Mouse (Mus musculus): ENCODE data around the gene Dguok. TPM values are rescaled to one million over a fixed set of nuclear protein-coding genes. Genes with fewer than 3 reads are reported as not detected.

Gene Dguok
- polyA plus RNA-seq, 1 experiment from 2014 or later: 48.2 TPM

GRCm38 (mm10) chr6:83478628-83479027 is 28.1 kb downstream of the Dguok start:
- 94% methylated on average over 7 of the region's 7 CpGs for whole genome bisulfite sequencing
- no peak overlapping the region for H3K9ac ChIP-seq
- H3K4me3 ChIP-seq: no peak overlapping the region
- no peak overlapping the region for H3K4me2 ChIP-seq
- peaks cover 4% of the 10 kb centered on the region for H3K4me1 ChIP-seq (replicated peaks)
- H3K9me3 ChIP-seq (replicated peaks): no peaks in the 10 kb centered on the region
- ATAC-seq (replicated peaks; ENCODE audit: insufficient number of reproducible peaks, insufficient read depth, low FRiP score, low read depth): no peak
- H3K27me3 ChIP-seq: no peaks in the 10 kb centered on the region
- peaks cover 27% of the 10 kb centered on the region for H3K36me3 ChIP-seq
- no peak overlapping the region for H3K27ac ChIP-seq

GRCm38 (mm10) chr6:83478217-83478616 is 28.6 kb downstream of the Dguok start:
- no peak overlapping the region for H3K9ac ChIP-seq
- 62% methylated on average over 4 of the region's 4 CpGs for WGBS
- no peak overlapping the region for H3K4me3 ChIP-seq
- peaks cover 27% of the 10 kb centered on the region for H3K36me3 ChIP-seq
- no peak overlapping the region for H3K27ac ChIP-seq
- H3K4me1 ChIP-seq (replicated peaks): peaks cover 4% of the 10 kb centered on the region
- H3K27me3 ChIP-seq: no peaks in the 10 kb centered on the region
- ATAC-seq (replicated peaks; ENCODE audit: insufficient number of reproducible peaks, insufficient read depth, low FRiP score, low read depth): no peak
- H3K9me3 ChIP-seq (replicated peaks): no peaks in the 10 kb centered on the region
- H3K4me2 ChIP-seq: no peak overlapping the region

- H3K36me3 ChIP-seq: peaks cover 16% of the 10 kb centered on the region
- no peak overlapping the region for H3K4me3 ChIP-seq
- H3K27ac ChIP-seq: no peak overlapping the region
- H3K27me3 ChIP-seq: no peaks in the 10 kb centered on the region
- WGBS: 65% methylated on average over 7 of the region's 7 CpGs
- no peak overlapping the region for H3K9ac ChIP-seq
- H3K4me2 ChIP-seq: no peak overlapping the region
- H3K9me3 ChIP-seq (replicated peaks): no peaks in the 10 kb centered on the region
- H3K4me1 ChIP-seq (replicated peaks): peaks cover 4% of the 10 kb centered on the region
- ATAC-seq (replicated peaks; ENCODE audit: insufficient number of reproducible peaks, insufficient read depth, low FRiP score, low read depth): no peak
Observed at GRCm38 (mm10) chr6:83475431-83475830, 31.3 kb downstream of the Dguok start.

- Histone ChIP-seq H3K9ac (no peak overlapping the region), H3K4me1 (replicated peaks) (peaks cover 4% of the 10 kb centered on the region), H3K27ac (no peak overlapping the region), H3K36me3 (no peaks in the 10 kb centered on the region), H3K9me3 (replicated peaks) (no peaks in the 10 kb centered on the region), H3K4me2 (no peak overlapping the region), H3K27me3 (no peaks in the 10 kb centered on the region), H3K4me3 (no peak overlapping the region)
- no peak for ATAC-seq (replicated peaks; ENCODE audit: insufficient number of reproducible peaks, insufficient read depth, low FRiP score, low read depth)
- WGBS: 72% methylated on average over 9 of the region's 9 CpGs
Observed at GRCm38 (mm10) chr6:83473240-83473639, 33.5 kb downstream of the Dguok start.

GRCm38 (mm10) chr6:83471739-83472138 is 35.0 kb downstream of the Dguok start:
- WGBS: 76% methylated on average over 7 of the region's 7 CpGs
- peaks cover 4% of the 10 kb centered on the region for H3K4me1 ChIP-seq (replicated peaks)
- H3K9me3 ChIP-seq (replicated peaks): no peaks in the 10 kb centered on the region
- no peaks in the 10 kb centered on the region for H3K36me3 ChIP-seq
- H3K4me2 ChIP-seq: no peak overlapping the region
- H3K9ac ChIP-seq: no peak overlapping the region
- H3K4me3 ChIP-seq: no peak overlapping the region
- no peak overlapping the region for H3K27ac ChIP-seq
- ATAC-seq (replicated peaks; ENCODE audit: insufficient number of reproducible peaks, insufficient read depth, low FRiP score, low read depth): no peak
- H3K27me3 ChIP-seq: no peaks in the 10 kb centered on the region

GRCm38 (mm10) chr6:83464011-83464410 is 42.8 kb downstream of the Dguok start:
- no peak overlapping the region for H3K4me3 ChIP-seq
- H3K36me3 ChIP-seq: no peaks in the 10 kb centered on the region
- no peak overlapping the region for H3K27ac ChIP-seq
- H3K9ac ChIP-seq: no peak overlapping the region
- ATAC-seq (replicated peaks; ENCODE audit: insufficient number of reproducible peaks, insufficient read depth, low FRiP score, low read depth): no peak
- H3K4me2 ChIP-seq: no peak overlapping the region
- H3K4me1 ChIP-seq (replicated peaks): peaks cover 7% of the 10 kb centered on the region
- no peaks in the 10 kb centered on the region for H3K9me3 ChIP-seq (replicated peaks)
- no peaks in the 10 kb centered on the region for H3K27me3 ChIP-seq

GRCm38 (mm10) chr6:83459034-83459644 is 47.6 kb downstream of the Dguok start, which contains the start of gene Tet3:
Gene Tet3, minus strand, starts transcription at chr6:83459084.
- H3K27ac ChIP-seq: no peak within 1 kb of the TSS
- no peak within 1 kb of the TSS for H3K9ac ChIP-seq
- H3K27me3 ChIP-seq: no peaks in the 10 kb centered on the region
- H3K36me3 ChIP-seq: no peaks in the 10 kb centered on the region
- 45% methylated on average over 4 of the region's 4 CpGs for WGBS
- H3K4me3 ChIP-seq: no peak within 1 kb of the TSS
- no peaks in the 10 kb centered on the region for H3K9me3 ChIP-seq (replicated peaks)
- peaks cover 35% of the 10 kb centered on the region for H3K4me1 ChIP-seq (replicated peaks)
- H3K4me2 ChIP-seq: no peak within 1 kb of the TSS
- ATAC-seq (replicated peaks; ENCODE audit: insufficient number of reproducible peaks, insufficient read depth, low FRiP score, low read depth): no peak

GRCm38 (mm10) chr6:83456984-83457810 is 49.6 kb downstream of the Dguok start:
- WGBS: 6% methylated on average over 32 of the region's 33 CpGs
- H3K27me3 ChIP-seq: no peaks in the 10 kb centered on the region
- peak overlapping the region; percentile 96 for H3K27ac ChIP-seq
- ATAC-seq (replicated peaks; ENCODE audit: insufficient number of reproducible peaks, insufficient read depth, low FRiP score, low read depth): no peak
- H3K9me3 ChIP-seq (replicated peaks): no peaks in the 10 kb centered on the region
- H3K4me2 ChIP-seq: peak overlapping the region; percentile 96
- H3K9ac ChIP-seq: peak overlapping the region; percentile 90
- H3K4me1 ChIP-seq (replicated peaks): peaks cover 53% of the 10 kb centered on the region
- no peaks in the 10 kb centered on the region for H3K36me3 ChIP-seq
- peak overlapping the region; percentile 88 for H3K4me3 ChIP-seq

- under 1% methylated on average over 75 of the region's 105 CpGs for WGBS
- peak overlapping the region; percentile 96 for H3K4me2 ChIP-seq
- H3K27ac ChIP-seq: peak overlapping the region; percentile 96
- peak; percentile 87 for ATAC-seq (replicated peaks; ENCODE audit: insufficient number of reproducible peaks, insufficient read depth, low FRiP score, low read depth)
- H3K9ac ChIP-seq: peak overlapping the region; percentile 90
- no peaks in the 10 kb centered on the region for H3K27me3 ChIP-seq
- H3K36me3 ChIP-seq: no peaks in the 10 kb centered on the region
- no peaks in the 10 kb centered on the region for H3K9me3 ChIP-seq (replicated peaks)
- H3K4me1 ChIP-seq (replicated peaks): peaks cover 61% of the 10 kb centered on the region
- peak overlapping the region; percentile 88 for H3K4me3 ChIP-seq
Observed at GRCm38 (mm10) chr6:83456131-83456983, 50.4 kb downstream of the Dguok start.

- Histone ChIP-seq H3K27ac (peak overlapping the region; percentile 96), H3K27me3 (no peaks in the 10 kb centered on the region), H3K9ac (peak overlapping the region; percentile 90), H3K4me3 (peak overlapping the region; percentile 88), H3K4me2 (peak overlapping the region; percentile 96), H3K4me1 (replicated peaks) (peaks cover 70% of the 10 kb centered on the region), H3K36me3 (no peaks in the 10 kb centered on the region), H3K9me3 (replicated peaks) (no peaks in the 10 kb centered on the region)
- WGBS: 2% methylated on average over 30 of the region's 41 CpGs
- ATAC-seq (replicated peaks; ENCODE audit: insufficient number of reproducible peaks, insufficient read depth, low FRiP score, low read depth): peak; percentile 16
Observed at GRCm38 (mm10) chr6:83455328-83456130, 51.2 kb downstream of the Dguok start.

Data from heart, embryonic 15.5 days (tissue).